Mouse (Mus musculus): Measurements from ENCODE around the gene Kank1. TPM values are rescaled to one million over a fixed set of nuclear protein-coding genes. Genes with fewer than 3 reads are reported as not detected.

Kank1 gene
- total RNA-seq, 2 experiments from 2014 or later, result 18.9 to 22.0 TPM

DNA sequence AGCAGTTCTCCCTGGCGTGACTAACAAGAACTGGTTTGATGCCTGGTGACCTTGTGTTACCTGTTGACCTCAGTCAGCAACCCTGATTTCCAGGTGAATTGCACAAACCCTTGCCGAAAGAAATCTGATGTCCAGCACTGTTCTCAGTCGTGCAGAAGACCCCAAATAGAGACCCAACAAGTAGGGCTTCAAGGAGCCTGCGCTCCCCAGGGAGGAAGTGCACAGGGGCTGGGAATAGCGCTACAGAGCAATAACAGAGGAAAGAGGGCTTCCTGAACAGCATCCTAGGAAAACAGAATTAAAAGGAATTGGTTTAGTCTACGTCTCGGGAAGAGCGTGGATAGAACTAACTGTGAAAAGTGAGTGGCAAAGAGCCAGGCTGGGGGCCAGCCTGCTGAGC, 183.2 kb downstream of the Kank1 start:
- intact Hi-C loops (cut with DNase I), result no loop called here
- peak in 1 of 2 experiments; percentile 43 for DNase-seq (ENCODE audit: extremely low spot score in 1 of 2, low spot score in 2 of 2)

DNA sequence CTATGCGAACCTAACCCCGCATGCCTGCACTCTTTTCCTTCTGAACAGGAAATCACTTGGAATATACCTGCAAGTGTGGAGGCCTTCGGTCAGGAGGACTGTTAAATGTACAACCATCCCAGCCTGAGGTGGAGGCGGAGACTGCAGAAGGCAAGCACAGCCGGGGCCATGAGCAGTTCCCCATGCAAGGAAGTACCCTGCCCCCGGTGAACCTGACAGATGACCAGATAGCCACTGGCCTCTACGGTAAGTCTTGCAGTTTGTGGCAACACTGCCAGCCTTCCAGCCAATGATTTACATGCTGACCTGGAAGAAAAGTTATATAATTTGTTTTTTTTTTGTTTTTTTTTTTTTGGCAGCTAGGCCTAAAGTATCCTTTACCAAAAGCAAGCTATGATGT, 185.3 kb downstream of the Kank1 start:
- intact Hi-C loops (cut with DNase I), result no loop called here
- DNase-seq (ENCODE audit: extremely low spot score in 1 of 2, low spot score in 2 of 2), result no peak

DNA sequence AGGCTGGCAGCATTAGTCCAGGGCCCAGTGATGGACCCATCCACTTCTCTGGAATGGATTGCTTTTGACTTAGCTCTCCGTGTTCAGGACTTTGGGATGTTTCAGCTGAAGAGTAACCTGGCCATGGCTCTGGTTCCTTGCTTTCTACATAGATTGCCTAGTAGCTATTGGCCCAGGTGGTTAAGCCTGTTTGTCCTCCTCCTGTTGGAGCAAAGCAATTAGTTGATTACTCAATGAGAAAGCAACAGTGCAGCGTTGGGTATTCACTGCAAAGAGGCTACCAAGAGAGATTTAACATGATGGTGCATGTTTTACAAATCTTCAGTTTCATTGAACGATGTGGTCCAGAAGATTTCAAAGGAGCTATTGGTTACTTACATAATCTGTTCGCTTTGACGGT, 186.6 kb downstream of the Kank1 start:
- intact Hi-C loops (cut with DNase I), result no loop called here
- no peak for DNase-seq (ENCODE audit: extremely low spot score in 1 of 2, low spot score in 2 of 2)

DNA sequence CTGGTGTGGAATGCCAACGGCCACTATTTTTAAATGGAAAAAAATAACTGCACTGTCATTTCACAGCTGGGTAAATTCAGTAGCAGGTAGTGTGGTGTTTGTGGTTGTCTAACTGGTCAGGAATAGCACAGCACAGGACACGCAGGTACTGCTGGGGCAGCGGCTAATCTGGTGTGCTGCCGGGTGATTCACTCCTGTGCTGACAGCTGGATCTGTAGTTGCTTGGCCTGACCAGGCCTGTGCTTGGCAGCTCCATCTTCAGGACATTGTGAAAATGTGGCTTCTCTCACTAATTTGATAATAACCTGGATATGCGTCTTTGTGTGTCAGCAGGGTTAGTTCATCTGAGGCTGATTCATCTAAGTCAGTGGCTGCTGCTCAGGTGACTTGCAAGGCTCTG, 189.7 kb downstream of the Kank1 start:
- intact Hi-C loops (cut with DNase I), result no loop called here
- DNase-seq (ENCODE audit: extremely low spot score in 1 of 2, low spot score in 2 of 2), result no peak

DNA sequence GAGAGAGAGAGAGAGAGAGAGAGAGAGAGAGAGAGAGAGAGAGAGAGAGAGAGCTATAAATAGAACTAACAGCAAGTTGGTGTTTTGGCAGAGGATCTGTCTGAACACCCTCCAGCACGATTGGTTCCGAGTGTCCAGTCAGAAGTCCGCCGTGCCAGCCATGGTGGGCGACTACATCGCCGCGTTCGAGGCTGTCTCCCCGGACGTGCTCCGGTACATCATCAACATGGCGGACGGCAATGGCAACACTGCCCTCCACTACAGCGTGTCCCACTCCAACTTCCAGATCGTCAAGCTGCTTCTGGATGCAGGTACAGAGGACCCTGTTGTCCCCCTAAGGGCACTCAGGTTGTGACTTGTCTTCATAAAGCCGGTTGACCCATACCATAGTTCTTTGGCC, 191.1 kb downstream of the Kank1 start:
- intact Hi-C loops (cut with DNase I), result no loop called here
- no peak for DNase-seq (ENCODE audit: extremely low spot score in 1 of 2, low spot score in 2 of 2)

DNA sequence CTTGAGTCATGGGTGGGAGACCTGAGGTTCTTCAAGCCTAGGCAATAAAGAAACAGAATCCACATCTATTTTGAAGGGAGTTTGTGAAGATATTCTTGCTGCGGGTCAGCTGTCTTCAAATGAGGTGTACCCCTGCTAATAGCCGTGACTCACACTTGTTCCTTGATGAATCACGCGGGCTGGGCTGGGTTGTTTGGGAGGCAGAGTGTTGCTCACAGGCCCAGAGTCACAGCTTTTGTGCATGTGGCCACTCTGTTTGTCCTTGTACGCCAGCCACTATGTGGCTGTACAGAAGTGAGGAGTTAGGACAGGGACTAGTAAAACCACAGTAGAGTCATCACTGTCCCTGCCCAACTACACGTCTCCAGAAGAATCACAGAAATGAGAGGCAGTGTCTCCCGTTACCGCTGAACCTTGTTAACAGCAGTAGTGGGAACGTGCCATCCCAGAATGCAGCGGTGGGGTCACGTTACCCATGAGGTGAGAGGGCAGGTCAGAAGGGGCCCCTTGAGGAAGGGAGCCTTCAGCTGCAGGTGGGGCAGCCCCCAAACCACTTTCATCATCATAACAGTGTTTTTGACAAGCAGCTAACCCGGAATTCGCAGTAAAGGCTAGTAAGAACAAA, 191.7 kb downstream of the Kank1 start:
- intact Hi-C loops (cut with DNase I), result no loop called here

DNA sequence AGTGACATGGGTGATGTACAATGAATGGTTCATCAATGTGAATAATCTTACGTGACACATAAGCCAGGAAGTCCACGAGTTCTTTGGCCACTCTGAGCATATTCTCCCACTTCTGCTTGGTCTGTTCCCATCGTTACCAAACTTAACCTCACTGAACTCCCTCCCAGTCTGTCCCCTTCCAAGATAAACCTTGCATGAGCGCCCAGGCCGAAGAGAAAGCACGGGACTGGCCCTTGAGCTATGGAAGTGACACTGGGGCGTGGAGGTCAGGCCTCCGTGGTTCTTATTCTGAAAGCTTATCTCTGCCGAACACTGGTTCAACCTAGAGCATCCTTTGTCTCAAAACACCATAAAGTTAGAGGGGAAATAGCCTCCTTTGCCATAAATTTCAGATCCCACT, 194.7 kb downstream of the Kank1 start:
- DNase-seq (ENCODE audit: extremely low spot score in 1 of 2, low spot score in 2 of 2), result no peak
- intact Hi-C loops (cut with DNase I), result no loop called here

More for the DNA sequence above, 191.7 kb downstream of the Kank1 start:
- no peak for DNase-seq (ENCODE audit: extremely low spot score in 1 of 2, low spot score in 2 of 2)

DNA sequence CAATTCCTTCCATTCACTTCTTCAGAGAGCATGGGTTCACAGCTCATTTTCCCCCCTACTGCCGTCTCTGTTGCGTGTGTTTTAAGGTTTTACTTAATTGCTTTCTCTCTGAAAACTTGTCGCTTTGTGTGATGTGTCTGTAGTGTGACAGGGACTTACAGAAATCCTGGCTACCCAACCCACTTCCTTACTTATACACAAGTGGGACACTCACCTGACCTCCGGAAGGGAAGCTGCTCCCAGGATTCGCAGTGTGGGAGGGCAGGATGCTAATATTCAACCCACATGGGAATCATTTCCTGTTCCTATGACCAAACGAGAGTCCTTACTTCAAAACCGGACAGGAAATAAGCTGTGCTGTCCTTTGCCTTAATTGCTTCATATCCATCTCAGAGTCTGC, 195.1 kb downstream of the Kank1 start:
- DNase-seq (ENCODE audit: extremely low spot score in 1 of 2, low spot score in 2 of 2), result no peak
- intact Hi-C loops (cut with DNase I), result no loop called here

DNA sequence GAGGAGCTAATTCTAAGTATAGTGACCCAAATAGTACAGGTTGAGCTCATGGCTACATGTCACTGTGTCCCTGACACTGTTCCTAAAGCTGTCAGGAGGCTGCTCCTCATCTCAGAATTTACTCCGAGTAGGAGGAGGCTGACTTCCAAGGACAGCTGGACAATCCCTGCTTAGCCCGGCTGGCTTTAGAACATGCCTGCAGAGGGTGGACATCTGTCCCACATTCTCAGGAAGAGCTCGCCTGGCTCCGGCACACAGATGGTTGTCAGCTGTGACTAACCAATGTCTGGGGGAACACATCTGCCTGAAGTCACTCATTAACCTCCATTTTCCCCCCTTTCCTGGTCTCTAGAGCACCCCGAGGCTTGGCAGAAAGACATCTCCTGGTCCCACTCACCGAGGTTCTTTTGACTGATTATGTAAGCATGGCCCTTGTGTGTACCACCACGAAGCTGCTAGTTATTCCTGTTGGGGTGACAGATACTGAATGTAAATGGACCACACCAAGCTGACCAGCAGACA, 196.5 kb downstream of the Kank1 start:
- no peak for DNase-seq (ENCODE audit: extremely low spot score in 1 of 2, low spot score in 2 of 2)
- intact Hi-C loops (cut with DNase I), result no loop called here

DNA sequence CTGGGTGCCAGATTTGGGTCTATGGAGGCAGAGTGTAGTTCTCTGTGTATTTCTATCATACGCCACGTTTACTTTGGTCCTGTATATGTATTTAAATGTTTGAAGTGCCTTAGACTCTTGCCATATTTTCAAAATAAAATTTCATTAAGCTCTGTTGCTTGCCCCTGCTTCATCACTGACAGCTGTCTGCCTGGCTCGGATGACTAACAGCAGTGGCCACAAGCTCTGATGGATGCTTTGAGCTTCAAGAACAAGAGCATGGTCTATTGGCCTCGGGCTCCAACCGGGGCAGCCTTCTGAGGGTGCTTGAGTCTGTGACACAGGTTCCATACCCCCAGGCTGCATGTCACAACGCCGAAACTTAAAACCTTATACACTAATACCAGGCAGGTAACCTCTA, 197.6 kb downstream of the Kank1 start:
- no peak for DNase-seq (ENCODE audit: extremely low spot score in 1 of 2, low spot score in 2 of 2)
- intact Hi-C loops (cut with DNase I), result no loop called here

DNA sequence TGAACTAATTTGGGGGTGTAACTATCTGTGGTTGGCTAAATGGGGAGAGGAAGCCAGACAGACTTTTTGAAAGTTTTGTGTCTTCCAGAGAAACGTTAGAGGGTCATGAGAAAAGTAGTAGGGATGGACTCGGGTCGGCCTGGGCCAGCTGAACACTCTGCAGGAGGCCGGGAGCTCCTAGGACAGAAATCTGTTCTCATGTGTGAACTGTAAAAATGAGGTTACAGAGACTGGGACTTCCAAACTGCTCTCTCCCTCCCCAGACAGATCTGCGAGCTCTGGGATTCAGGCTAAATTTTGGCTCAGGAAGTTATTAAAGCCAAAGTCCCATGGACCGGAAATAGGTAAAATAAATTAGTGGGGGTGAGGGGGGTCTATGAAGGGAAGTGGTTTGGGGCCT, 198.0 kb downstream of the Kank1 start:
- DNase-seq (ENCODE audit: extremely low spot score in 1 of 2, low spot score in 2 of 2), result peak in 1 of 2 experiments; percentile 56
- intact Hi-C loops (cut with DNase I), result no loop called here

DNA sequence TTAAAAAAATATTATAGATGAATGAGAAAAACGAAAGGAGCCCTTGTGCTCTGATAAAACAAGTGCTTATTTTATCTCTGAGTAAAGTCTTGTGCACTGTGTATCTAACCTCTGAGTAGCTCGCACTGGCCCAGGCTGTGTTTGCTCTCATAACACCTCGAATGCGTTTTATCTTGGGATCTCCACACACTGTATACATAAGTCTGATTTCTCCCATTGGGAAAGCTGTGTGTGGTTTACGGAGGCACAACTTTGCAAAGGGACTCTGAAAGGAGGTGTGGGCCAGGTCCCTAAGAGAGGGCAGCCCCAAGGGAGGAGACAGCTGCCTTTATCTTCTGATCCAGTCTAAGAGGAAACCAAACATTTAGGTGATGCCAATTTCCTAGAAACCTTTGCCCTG, 198.6 kb downstream of the Kank1 start:
- no peak for DNase-seq (ENCODE audit: extremely low spot score in 1 of 2, low spot score in 2 of 2)
- intact Hi-C loops (cut with DNase I), result no loop called here

DNA sequence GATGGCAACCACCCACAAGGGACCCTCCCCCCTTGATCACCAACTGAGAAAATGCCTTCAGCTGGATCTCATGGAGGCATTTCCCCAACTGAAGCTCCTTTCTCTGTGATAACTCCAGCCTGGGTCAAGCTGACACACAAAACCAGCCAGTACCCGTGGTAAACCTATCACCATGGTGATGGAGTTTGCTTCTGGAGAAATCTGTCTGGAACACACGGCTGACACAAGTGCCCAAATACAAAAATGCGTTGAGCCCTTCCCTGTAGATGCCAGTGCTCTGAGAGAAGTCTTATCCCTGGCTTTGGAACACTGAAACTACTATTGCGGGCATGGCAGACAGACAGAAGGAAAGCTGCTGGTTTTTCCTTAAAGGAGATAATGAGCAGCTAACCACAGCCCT, 199.4 kb downstream of the Kank1 start:
- intact Hi-C loops (cut with DNase I), result no loop called here
- DNase-seq (ENCODE audit: extremely low spot score in 1 of 2, low spot score in 2 of 2), result peak in 1 of 2 experiments; percentile 23

DNA sequence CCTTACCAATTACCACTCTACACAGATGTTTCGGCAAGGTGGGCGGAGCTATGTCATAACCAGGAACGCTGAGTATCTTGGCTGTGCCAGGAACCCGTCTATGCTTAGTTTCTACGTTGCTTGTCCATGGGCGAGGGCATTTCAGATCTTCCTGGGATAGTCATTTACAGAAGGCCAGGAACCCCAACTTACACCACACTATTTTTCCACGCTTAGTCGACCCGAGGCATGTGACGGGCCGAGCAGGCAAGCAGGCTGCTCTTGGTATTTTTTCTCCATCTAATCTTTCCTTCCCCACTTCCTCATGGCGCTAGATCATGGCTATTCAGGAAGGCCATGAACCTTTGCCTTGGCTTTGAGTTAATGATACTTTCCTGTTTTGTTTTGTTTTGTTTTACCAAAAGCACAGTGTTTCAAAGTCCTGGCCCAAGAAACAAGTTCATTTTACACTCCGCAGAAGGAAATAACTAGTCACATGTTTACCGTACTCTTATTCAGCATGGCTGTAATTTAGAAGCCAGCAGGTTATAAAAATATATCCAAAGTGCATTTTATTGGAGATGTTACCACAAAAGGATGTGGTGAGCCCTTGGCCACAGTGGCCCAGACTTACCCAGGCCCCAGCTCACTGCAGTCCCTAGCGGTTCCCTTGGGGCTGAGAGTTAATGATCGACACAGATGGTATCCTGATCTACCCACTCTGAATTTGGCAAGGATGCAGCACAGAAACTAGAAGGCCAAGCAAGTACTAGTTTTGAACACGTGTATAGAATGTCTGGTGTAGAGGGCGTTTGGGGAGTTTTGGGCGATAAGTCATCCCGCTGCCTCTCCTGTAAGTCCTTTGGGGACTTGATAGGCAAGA, 200.2 kb downstream of the Kank1 start:
- no peak for DNase-seq (ENCODE audit: extremely low spot score in 1 of 2, low spot score in 2 of 2)
- intact Hi-C loops (cut with DNase I), result no loop called here

DNA sequence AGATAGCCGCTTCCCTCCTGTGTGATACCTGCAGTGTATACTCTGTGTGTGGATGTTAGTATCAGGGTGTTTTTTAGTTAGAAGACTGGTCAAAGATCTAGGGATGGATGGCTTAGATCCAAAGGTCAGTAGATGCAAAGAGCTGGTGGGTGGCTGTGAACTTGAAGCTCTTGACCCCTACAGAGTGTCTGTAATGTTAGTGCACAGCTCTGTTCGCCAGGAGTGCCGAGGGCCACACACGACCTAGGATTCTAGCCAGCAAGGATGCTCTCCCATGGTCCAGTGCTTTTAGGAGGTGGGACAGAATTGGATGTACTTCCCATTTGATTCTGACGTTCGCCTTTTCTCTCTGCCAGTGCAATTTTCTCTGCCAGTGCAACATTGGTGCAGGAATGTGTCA, 201.5 kb downstream of the Kank1 start:
- intact Hi-C loops (cut with DNase I), result no loop called here
- DNase-seq (ENCODE audit: extremely low spot score in 1 of 2, low spot score in 2 of 2), result no peak

DNA sequence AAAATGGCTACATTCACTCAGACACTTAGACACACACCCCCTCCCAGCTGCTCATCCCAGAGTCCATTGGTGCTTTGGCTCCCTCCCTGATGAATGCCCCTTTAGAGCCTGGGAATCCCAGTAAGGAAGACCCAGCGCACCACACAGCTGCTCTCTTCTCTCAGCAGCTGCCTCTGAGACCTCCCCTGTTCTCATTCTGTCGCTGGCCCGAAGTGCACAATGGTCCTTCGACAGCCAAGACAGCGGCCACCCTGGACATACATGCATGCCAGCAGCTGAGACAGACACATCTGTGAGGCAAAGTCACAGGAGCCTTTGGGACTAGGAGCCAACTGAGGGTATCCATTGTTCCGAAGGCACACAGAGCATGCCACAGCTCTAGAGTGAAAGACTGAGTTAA, 203.0 kb downstream of the Kank1 start:
- peak; percentile 38 to 49 for DNase-seq (ENCODE audit: extremely low spot score in 1 of 2, low spot score in 2 of 2)
- intact Hi-C loops (cut with DNase I), result no loop called here

DNA sequence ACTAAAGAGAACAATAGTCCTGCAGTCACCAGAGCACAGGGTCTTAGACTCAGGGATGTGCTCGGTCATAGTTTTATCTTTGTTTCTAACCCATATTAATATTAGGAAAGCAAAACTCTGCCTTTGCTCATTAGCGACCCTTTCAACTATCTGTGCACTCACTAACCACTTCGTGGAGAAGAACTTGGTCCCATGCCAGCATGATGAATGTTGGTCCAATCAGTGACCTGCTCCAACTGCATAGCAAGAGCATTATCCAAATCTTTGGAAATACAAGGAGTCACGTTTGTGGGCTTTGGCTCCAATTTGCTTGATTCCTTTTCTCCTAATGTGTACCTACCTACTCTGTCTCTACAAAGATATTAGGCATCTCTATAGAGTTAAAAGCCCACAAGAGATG, 204.0 kb downstream of the Kank1 start:
- no peak for DNase-seq (ENCODE audit: extremely low spot score in 1 of 2, low spot score in 2 of 2)
- intact Hi-C loops (cut with DNase I), result no loop called here

DNA sequence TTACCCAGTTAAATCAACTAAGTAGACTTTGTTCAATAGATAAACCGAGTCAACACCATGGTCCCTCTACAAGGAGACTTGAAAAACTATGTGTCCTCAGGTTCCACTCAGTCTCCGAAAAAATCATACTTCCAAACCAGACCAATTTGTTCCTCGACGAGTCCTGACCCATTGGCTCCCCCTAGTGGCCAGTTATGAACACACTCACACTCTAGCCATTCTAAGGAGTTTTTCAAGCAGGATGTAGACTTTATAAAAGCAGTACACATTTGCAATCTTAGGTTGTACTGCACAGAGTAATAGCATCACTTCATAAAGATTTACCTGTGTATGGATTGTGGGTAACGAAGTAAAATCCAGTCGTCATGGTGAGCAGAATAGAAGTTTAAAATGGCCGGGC, 208.3 kb downstream of the Kank1 start:
- intact Hi-C loops (cut with DNase I), result loop anchor here (5.0 kb wide), 1 partner anchor 313 kb away; no protein-coding TSS in a partner anchor
- DNase-seq (ENCODE audit: extremely low spot score in 1 of 2, low spot score in 2 of 2), result peak; percentile 72 to 75

DNA sequence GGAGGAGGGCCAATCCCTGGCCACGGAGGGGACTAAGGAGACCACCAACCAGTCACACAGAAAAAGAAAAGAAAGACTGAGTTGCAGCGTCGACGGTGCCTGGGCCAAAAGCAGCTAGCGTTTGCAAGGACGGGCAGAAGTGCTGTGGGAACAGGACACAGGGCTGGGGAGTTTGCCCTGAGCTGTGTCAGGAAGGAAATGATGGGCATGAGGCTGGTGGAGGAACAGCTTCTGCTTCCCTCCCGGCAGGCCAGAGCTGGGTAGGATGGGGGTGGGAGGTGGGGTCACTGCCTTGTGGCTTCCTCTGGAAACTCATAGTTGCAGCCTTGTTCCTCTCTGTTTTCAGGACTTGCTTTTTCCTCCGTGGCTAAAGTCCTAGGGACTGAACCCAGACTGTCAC, 209.1 kb downstream of the Kank1 start:
- DNase-seq (ENCODE audit: extremely low spot score in 1 of 2, low spot score in 2 of 2), result no peak
- intact Hi-C loops (cut with DNase I), result loop anchor here (5.0 kb wide), 1 partner anchor 314 kb away; no protein-coding TSS in a partner anchor

DNA sequence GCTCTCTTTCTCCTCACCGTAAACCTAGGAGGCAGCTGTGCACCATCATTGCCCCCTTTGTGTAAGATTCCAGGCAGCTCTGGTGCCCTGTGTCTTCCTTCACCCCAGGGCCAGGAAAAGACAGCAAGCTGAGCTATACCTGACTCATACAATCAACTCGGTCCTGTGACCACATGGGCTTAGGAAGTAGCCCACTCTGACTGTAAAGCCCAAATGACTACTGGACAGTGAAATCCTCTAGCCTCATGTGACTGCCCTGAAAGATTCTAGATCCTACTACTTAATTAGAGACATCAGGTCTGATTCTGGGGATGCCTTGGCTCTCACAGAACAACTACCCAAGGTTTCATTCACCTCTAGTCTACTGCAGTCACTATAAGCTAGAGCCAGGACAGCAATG, 209.9 kb downstream of the Kank1 start:
- DNase-seq (ENCODE audit: extremely low spot score in 1 of 2, low spot score in 2 of 2), result no peak
- intact Hi-C loops (cut with DNase I), result loop anchor here (5.0 kb wide), 1 partner anchor 314 kb away; no protein-coding TSS in a partner anchor

All from left cerebral cortex, postnatal 10 days (tissue).